Mouse (Mus musculus) kidney, adult 2 months (tissue): ENCODE results near the gene Kalrn. TPM values are rescaled to one million over a fixed set of nuclear protein-coding genes. Genes with fewer than 3 reads are reported as not detected.

Experiments used
- DNase-seq: peaks from one replicate; pipeline ENCODE4 v3.0.0; 2021
- H3K27ac ChIP-seq: fragments of 200-500 bp; 2 replicates; pipeline ENCODE4 v1.5.1; 2012; ENCODE audit warnings: low read depth, low read length, control low read depth, inconsistent platforms; ENCODE audit not compliant: insufficient read depth
- H3K27me3 ChIP-seq: fragments of 200-500 bp; replicated peaks from 2 replicates; pipeline ENCODE4 v1.6.1; 2012; ENCODE audit warnings: mild to moderate bottlenecking, moderate library complexity, low read length, inconsistent platforms; ENCODE audit not compliant: control insufficient read depth, insufficient read depth
- H3K36me3 ChIP-seq: fragments of 200-500 bp; 2 replicates; pipeline ENCODE4 v1.6.1; 2012; ENCODE audit warnings: mild to moderate bottlenecking, moderate library complexity, low read length, inconsistent platforms; ENCODE audit not compliant: control insufficient read depth, insufficient read depth
- H3K4me1 ChIP-seq: fragments of 200-500 bp; 2 replicates; pipeline ENCODE4 v1.6.1; 2011; ENCODE audit warnings: low read length; ENCODE audit not compliant: control insufficient read depth, insufficient read depth
- H3K4me3 ChIP-seq: fragments of 200-500 bp; 2 replicates; pipeline ENCODE4 v1.5.1; 2011; ENCODE audit warnings: mild to moderate bottlenecking, low read depth, low read length, control low read depth; ENCODE audit not compliant: insufficient read depth
- CTCF ChIP-seq: fragments of 200-500 bp; conservative IDR thresholded peaks from 2 replicates; pipeline ENCODE4 v1.5.1; 2011; ENCODE audit warnings: low read depth, mild to moderate bottlenecking, control low read depth, low read length, moderate library complexity, mixed read lengths; ENCODE audit not compliant: insufficient read depth, insufficient read length
- POLR2A ChIP-seq: fragments of 200-500 bp; IDR thresholded peaks from one replicate; pipeline ENCODE4 v1.6.1; 2011; ENCODE audit warnings: low read depth, low read length, control low read depth
- WGBS: fragments of 180-500 bp; shearing (Covaris S2); methylation state at CpG from one replicate; pipeline ENCODE4 v1.1.7; 2018; 5-methylcytosine and 5-hydroxymethylcytosine counted together
- polyA plus RNA-seq: library from polyadenylated mRNA; depleted of rRNA; stranded (reverse); fragments of >200 nt; gene quantifications from 2 replicates; pipeline ENCODE4 v1.2.3, GENCODE M21; 2012

The Kalrn gene
- polyA plus RNA-seq, 1 experiment, result 8.6 TPM

- TF ChIP-seq CTCF (no peak), POLR2A (no peak)
- no peak for DNase-seq
- Histone ChIP-seq H3K4me3 (no peak overlapping the region), H3K36me3 (no peaks in the 10 kb centered on the region), H3K4me1 (no peaks in the 10 kb centered on the region), H3K27ac (no peak overlapping the region), H3K27me3 (no peaks in the 10 kb centered on the region)
- 79% methylated on average over 8 of the region's 8 CpGs for WGBS
Observed at GRCm38 (mm10) chr16:34269642-34270041, 303.7 kb downstream of the Kalrn start.

GRCm38 (mm10) chr16:34267751-34268150 lies 305.6 kb downstream of the Kalrn start:
- WGBS, result 98% methylated on average over 1 of the region's 1 CpGs
- no peak for DNase-seq
- Histone ChIP-seq H3K4me1 (no peaks in the 10 kb centered on the region), H3K27ac (no peak overlapping the region), H3K4me3 (no peak overlapping the region), H3K36me3 (no peaks in the 10 kb centered on the region), H3K27me3 (no peaks in the 10 kb centered on the region)
- TF ChIP-seq CTCF (0 out of 2 replicates have a peak, but pooled peaks have one; percentile 27), POLR2A (no peak)

- H3K36me3 ChIP-seq, result no peaks in the 10 kb centered on the region
- H3K27ac ChIP-seq, result no peak overlapping the region
- DNase-seq, result no peak
- TF ChIP-seq CTCF (no peak), POLR2A (no peak)
- no peaks in the 10 kb centered on the region for H3K27me3 ChIP-seq
- WGBS, result 85% methylated on average over 3 of the region's 3 CpGs
- no peaks in the 10 kb centered on the region for H3K4me1 ChIP-seq
- no peak overlapping the region for H3K4me3 ChIP-seq
Observed at GRCm38 (mm10) chr16:34264671-34265070, 308.7 kb downstream of the Kalrn start.

- no peaks in the 10 kb centered on the region for H3K27me3 ChIP-seq
- H3K36me3 ChIP-seq, result no peaks in the 10 kb centered on the region
- no peak overlapping the region for H3K4me3 ChIP-seq
- no peak for TF ChIP-seq CTCF
- TF ChIP-seq POLR2A, result no peak
- no peaks in the 10 kb centered on the region for H3K4me1 ChIP-seq
- WGBS, result 67% methylated on average over 22 of the region's 22 CpGs
- H3K27ac ChIP-seq, result no peak overlapping the region
- no peak for DNase-seq
Observed at GRCm38 (mm10) chr16:34262731-34263460, 310.4 kb downstream of the Kalrn start.

GRCm38 (mm10) chr16:34260971-34261924 lies 312.1 kb downstream of the Kalrn start:
- 73% methylated on average over 10 of the region's 10 CpGs for WGBS
- H3K4me3 ChIP-seq, result no peak overlapping the region
- no peaks in the 10 kb centered on the region for H3K27me3 ChIP-seq
- no peaks in the 10 kb centered on the region for H3K36me3 ChIP-seq
- TF ChIP-seq POLR2A, result no peak
- no peak for TF ChIP-seq CTCF
- H3K4me1 ChIP-seq, result no peaks in the 10 kb centered on the region
- DNase-seq, result no peak
- H3K27ac ChIP-seq, result no peak overlapping the region

- no peak overlapping the region for H3K4me3 ChIP-seq
- no peak overlapping the region for H3K27ac ChIP-seq
- no peaks in the 10 kb centered on the region for H3K4me1 ChIP-seq
- 80% methylated on average over 2 of the region's 2 CpGs for WGBS
- no peak for TF ChIP-seq CTCF
- no peak for TF ChIP-seq POLR2A
- H3K27me3 ChIP-seq, result no peaks in the 10 kb centered on the region
- DNase-seq, result no peak
- H3K36me3 ChIP-seq, result no peaks in the 10 kb centered on the region
Observed at GRCm38 (mm10) chr16:34254646-34255022, 318.7 kb downstream of the Kalrn start.

- no peaks in the 10 kb centered on the region for H3K36me3 ChIP-seq
- no peak overlapping the region for H3K4me3 ChIP-seq
- no peak overlapping the region for H3K27ac ChIP-seq
- no peak for DNase-seq
- TF ChIP-seq POLR2A (no peak), CTCF (no peak)
- no peaks in the 10 kb centered on the region for H3K4me1 ChIP-seq
- 82% methylated on average over 4 of the region's 4 CpGs for WGBS
- no peaks in the 10 kb centered on the region for H3K27me3 ChIP-seq
Observed at GRCm38 (mm10) chr16:34254002-34254645, 319.2 kb downstream of the Kalrn start.
